9 mouse cellular contexts compared by ENCODE assay signal in genomic region chr6:84106082-84106481, GRCm38 (mm10).
DNase-seq lines count a peak whose midpoint lies in the region; ATAC-seq and TF ChIP-seq lines count a peak whose summit lies in the region.
"Had no signal": no experiment of that assay in that cellular context is flagged by ENCODE, and none has a peak within 500 bp of the region (broad histone marks: within the 10 kb centered on the region; RNA-seq: fewer than 3 reads in every experiment).

No protein-coding gene starts in this region.

- WGBS in lung, embryonic 14.5 days: 10% methylated on average over 12 of the region's 12 CpGs
- 10% methylated on average over 12 of the region's 12 CpGs for WGBS in forebrain, embryonic 14.5 days
- WGBS in intestine, postnatal 0 days: 21% methylated on average over 12 of the region's 12 CpGs
- WGBS in neural tube, embryonic 15.5 days: 6% methylated on average over 12 of the region's 12 CpGs

- H3K4me3 ChIP-seq in lung, embryonic 14.5 days (ENCODE audit: low read depth, low read length): peak overlapping the region; percentile 39; the same call in 1 of the 2 replicates
- H3K4me3 ChIP-seq in forebrain, embryonic 14.5 days (ENCODE audit: low read depth, low read length): peak overlapping the region; percentile 35
- peak overlapping the region; percentile 33 for H3K4me3 ChIP-seq in intestine, postnatal 0 days (ENCODE audit: low read depth, low read length)
- H3K4me3 ChIP-seq in neural tube, embryonic 15.5 days (replicated peaks): peak overlapping the region; percentile 38

- no peak for DNase-seq in lung, embryonic 14.5 days
- no peak for DNase-seq in lung, adult 18-20 months
- no peak for DNase-seq in forebrain, embryonic 14.5 days (ENCODE audit: low spot score)
- no peak for DNase-seq in urinary bladder, adult 18-20 months (ENCODE audit: low spot score in 2 of 2)
- no peak for DNase-seq in retina, postnatal 1 day
- no peak for DNase-seq in right cerebral cortex, postnatal 4 days

- no peak overlapping the region for H3K27ac ChIP-seq in lung, embryonic 14.5 days (ENCODE audit: low read depth)
- no peak overlapping the region for H3K27ac ChIP-seq in forebrain, embryonic 14.5 days (ENCODE audit: low read depth, low read length)
- H3K27ac ChIP-seq in intestine, postnatal 0 days (ENCODE audit: low read depth, low read length): no peak overlapping the region
- no peak overlapping the region; the same call in 1 of the 2 replicates for H3K27ac ChIP-seq in neural tube, embryonic 15.5 days (replicated peaks)
- H3K27ac ChIP-seq: liver, embryonic 14.5 days had no signal

- H3K27me3 ChIP-seq in lung, embryonic 14.5 days (ENCODE audit: insufficient read depth, low read length): peaks cover 12% of the 10 kb centered on the region
- 0 out of 2 replicates have a peak, but pooled peaks cover 4% of the 10 kb centered on the region for H3K27me3 ChIP-seq in forebrain, embryonic 14.5 days (replicated peaks; ENCODE audit: control insufficient read depth, insufficient read depth, low read length)
- peaks cover 10% of the 10 kb centered on the region; the same call in 1 of the 2 replicates for H3K27me3 ChIP-seq in intestine, postnatal 0 days (replicated peaks; ENCODE audit: control insufficient read depth, insufficient read depth, low read length)
- H3K27me3 ChIP-seq in neural tube, embryonic 15.5 days (replicated peaks): peaks cover 24% of the 10 kb centered on the region

- H3K36me3 ChIP-seq in lung, embryonic 14.5 days (ENCODE audit: insufficient read depth): no peaks in the 10 kb centered on the region
- no peaks in the 10 kb centered on the region for H3K36me3 ChIP-seq in forebrain, embryonic 14.5 days (ENCODE audit: control insufficient read depth, insufficient read depth, low read length)
- H3K36me3 ChIP-seq in intestine, postnatal 0 days (ENCODE audit: control insufficient read depth, insufficient read depth): no peaks in the 10 kb centered on the region
- H3K36me3 ChIP-seq in neural tube, embryonic 15.5 days: no peaks in the 10 kb centered on the region

- H3K4me2 ChIP-seq in lung, embryonic 14.5 days: peak overlapping the region; percentile 83
- peak overlapping the region; percentile 69 for H3K4me2 ChIP-seq in forebrain, embryonic 14.5 days (ENCODE audit: low read length)
- peak overlapping the region; percentile 61 for H3K4me2 ChIP-seq in intestine, postnatal 0 days (replicated peaks; ENCODE audit: low read depth)
- peak overlapping the region; percentile 74 for H3K4me2 ChIP-seq in neural tube, embryonic 15.5 days

- H3K4me1 ChIP-seq in lung, embryonic 14.5 days (ENCODE audit: insufficient read depth): no peaks in the 10 kb centered on the region
- H3K4me1 ChIP-seq in forebrain, embryonic 14.5 days (ENCODE audit: control insufficient read depth, insufficient read depth, low read length): peaks cover 4% of the 10 kb centered on the region; the same call in 1 of the 2 replicates
- no peaks in the 10 kb centered on the region for H3K4me1 ChIP-seq in intestine, postnatal 0 days (replicated peaks; ENCODE audit: control insufficient read depth, insufficient read depth, low read length)
- peaks cover 25% of the 10 kb centered on the region for H3K4me1 ChIP-seq in neural tube, embryonic 15.5 days

- H3K9ac ChIP-seq in lung, embryonic 14.5 days: 0 out of 2 replicates have a peak overlapping the region, but pooled peaks have one; percentile 39
- H3K9ac ChIP-seq in forebrain, embryonic 14.5 days (ENCODE audit: low read length): peak overlapping the region; percentile 13
- no peak overlapping the region for H3K9ac ChIP-seq in intestine, postnatal 0 days (ENCODE audit: low read depth, low read length)
- H3K9ac ChIP-seq in neural tube, embryonic 15.5 days (replicated peaks): no peak overlapping the region
- H3K9ac ChIP-seq: liver, embryonic 14.5 days had no signal

- TF ChIP-seq CTCF in lung, embryonic 14.5 days (IDR thresholded peaks at IDR 0.05; ENCODE audit: low read depth): no peak
- TF ChIP-seq CTCF in intestine, postnatal 0 days (IDR thresholded peaks at IDR 0.05; ENCODE audit: low read depth): no peak

- ATAC-seq in lung, embryonic 14.5 days (ENCODE audit: insufficient read depth): no peak
- ATAC-seq in forebrain, embryonic 14.5 days: peak; percentile 27; the same call in 1 of the 2 replicates
- no peak for ATAC-seq in intestine, postnatal 0 days
- peak; percentile 46; the same call in 1 of the 2 replicates for ATAC-seq in neural tube, embryonic 15.5 days (ENCODE audit: low FRiP score)

- no peaks in the 10 kb centered on the region for H3K9me3 ChIP-seq in lung, embryonic 14.5 days (ENCODE audit: low read depth, low read length)
- H3K9me3 ChIP-seq in forebrain, embryonic 14.5 days (replicated peaks; ENCODE audit: control insufficient read depth, low read length): no peaks in the 10 kb centered on the region
- no peaks in the 10 kb centered on the region for H3K9me3 ChIP-seq in intestine, postnatal 0 days (ENCODE audit: control insufficient read depth)
- no peaks in the 10 kb centered on the region for H3K9me3 ChIP-seq in neural tube, embryonic 15.5 days (replicated peaks)

Comparison
In these comparisons a context has a peak if more than half of its experiments do, and no peak if none do; other contexts are left out.
1. ATAC-seq: peak in forebrain, embryonic 14.5 days (single experiment) and neural tube, embryonic 15.5 days (single experiment); none in lung, embryonic 14.5 days (single experiment) and intestine, postnatal 0 days (single experiment).
2. H3K9ac ChIP-seq: peak in lung, embryonic 14.5 days (single experiment) and forebrain, embryonic 14.5 days (single experiment); none in intestine, postnatal 0 days (single experiment) and neural tube, embryonic 15.5 days (single experiment).
3. Peak in every context shown above with its lines, with median percentiles within 50 percentile points of each other: H3K4me2 ChIP-seq and H3K4me3 ChIP-seq.